Mouse (Mus musculus) urinary bladder, postnatal 4 days (tissue): Measurements from ENCODE around the gene Ythdf1.

Experiments used
- DNase-seq, 2 experiments: peaks; one replicate each; pipeline ENCODE4 v3.0.0; 2021 to 2022; ENCODE audit warnings: low spot score in 2 of 2

Gene Ythdf1

GRCm38 (mm10) chr2:180910928-180911327 lies 9.8 kb downstream of the Ythdf1 start:
- no peak for DNase-seq

GRCm38 (mm10) chr2:180905556-180906221 lies 15.1 kb downstream of the Ythdf1 start:
- no peak for DNase-seq

DNA sequence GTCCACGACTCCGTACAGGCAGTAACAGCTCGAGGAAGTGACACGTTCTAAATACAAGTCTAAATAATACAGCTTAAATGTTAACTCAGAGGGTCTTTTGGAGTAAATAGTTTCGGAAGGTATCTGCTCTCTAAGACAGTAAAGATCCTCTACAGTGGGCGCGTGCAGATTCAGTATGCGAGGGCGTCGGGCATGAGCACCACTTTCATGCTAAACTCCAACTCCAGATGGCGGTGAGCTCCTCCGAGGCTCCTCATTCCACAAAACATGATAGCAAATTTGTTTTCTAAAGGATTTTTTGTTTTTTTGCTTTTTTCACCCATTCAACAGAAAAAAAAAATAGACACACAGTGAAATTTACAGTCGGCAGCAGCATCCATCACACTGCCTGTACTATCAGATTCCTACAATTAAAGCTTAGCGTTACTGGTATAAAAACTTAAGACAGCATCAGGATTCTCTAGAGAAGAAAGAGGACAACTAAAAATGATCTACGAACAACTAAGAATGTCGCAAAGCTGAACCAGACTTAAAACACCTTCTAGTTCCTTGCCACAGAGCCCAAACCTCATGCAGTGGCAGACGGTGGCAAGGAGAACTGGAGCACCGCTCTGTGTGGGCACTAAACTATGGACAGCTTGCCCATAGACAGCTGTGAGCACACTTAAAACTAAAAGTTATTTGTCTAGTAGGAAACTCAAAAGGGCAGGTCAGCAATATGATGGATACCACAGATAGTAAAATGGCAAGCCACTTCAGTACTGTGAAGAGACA lies 16.1 kb downstream of the Ythdf1 start:
- no peak for DNase-seq

DNA sequence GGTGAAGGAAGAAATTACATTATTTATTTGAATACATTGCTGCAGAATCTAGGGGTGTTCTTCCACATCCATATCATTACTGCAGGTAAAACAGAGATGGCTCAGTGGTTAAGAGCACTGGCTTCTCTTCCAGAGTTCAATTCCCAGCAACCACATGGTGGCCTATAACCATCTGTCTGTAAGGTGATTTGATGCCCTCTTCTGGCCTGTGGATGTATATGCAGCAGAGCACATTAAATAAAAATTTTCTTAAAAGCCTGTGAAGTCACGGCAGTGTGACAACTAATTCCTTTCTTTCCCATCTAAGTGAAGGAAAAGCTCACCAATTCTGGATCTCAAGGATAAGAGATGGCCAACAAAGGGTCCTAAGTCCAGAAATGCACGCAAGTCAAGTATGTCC lies 18.7 kb downstream of the Ythdf1 start:
- DNase-seq, result no peak

DNA sequence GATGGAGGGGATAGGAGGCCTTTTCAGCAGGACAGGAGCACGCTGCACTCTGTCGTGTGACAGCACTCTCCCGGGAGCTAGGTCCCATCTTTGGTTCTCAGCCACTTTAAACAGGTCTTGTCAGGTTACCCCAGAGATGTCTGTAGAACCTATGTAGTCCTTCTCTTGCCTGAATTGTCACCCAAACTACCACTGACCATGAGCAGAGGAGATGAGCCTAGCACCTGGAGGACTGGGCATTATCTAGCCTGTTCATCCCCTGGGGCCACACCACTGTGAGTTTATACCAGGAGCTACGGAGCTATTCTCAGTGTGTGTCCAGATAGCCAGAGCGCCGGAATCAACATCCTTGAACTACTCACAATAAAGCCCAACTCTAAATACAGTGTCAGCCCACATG lies 22.9 kb downstream of the Ythdf1 start:
- no peak for DNase-seq

DNA sequence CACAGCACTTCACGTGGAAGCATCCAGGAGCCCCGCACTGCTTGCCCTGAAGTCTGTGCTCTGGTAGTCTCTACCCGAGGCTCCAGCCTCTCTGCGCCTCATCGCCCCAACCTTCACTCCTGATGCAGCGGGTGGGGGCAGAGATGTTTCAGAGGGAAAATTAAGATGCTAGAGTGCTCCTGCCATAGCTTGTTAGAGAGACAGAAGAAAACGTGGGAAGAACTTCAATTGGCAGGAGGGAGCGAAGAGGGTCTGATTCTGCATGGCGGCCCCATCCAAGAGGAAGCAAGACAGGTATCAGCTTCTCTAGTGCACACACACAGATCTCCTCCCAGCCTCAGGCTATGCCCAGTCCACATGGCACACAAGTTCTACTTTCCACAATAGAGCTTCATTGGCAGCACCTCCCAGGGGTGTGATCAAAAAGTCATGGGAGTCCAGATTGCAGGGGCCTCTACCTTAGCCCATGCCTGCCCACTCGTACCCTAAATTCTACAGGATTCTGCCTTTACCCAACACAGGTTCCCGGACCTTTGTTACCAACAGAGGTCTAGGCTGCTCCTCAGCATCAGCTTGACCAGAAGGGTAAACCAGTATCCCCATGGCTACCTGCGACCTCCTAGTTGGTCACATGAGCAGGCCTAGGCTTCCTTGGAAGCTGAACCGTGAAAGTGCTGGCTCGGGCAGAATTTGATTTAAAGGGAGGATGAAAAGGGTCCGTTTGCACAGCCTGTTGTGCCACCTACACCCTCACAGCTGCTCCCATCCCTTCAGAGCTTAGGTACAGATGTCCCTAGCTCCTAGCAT lies 23.7 kb downstream of the Ythdf1 start:
- DNase-seq, result no peak

GRCm38 (mm10) chr2:180895837-180896525 lies 24.8 kb downstream of the Ythdf1 start:
- DNase-seq, result no peak

DNA sequence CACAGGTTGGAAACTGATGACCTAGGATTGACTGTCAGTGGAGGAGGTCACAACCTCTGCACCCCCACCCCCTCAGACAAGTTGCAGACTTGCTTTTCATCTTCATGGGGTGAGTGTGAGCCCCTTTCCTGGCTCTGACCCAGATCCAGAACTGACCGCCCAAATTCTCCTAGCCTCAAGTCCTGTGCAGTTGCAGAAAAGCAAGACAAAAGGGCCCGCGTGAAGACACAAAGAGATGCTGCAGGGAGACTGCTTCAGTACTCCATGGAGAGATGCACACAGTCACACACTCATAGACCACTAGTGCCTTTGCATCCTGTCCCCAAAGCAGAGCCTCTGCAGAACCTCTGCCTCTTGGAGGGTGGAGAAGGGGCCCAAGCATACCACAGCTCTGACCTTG lies 25.4 kb downstream of the Ythdf1 start:
- no peak for DNase-seq

- no peak for DNase-seq
Observed at GRCm38 (mm10) chr2:180894734-180895133, 26.0 kb downstream of the Ythdf1 start.

DNA sequence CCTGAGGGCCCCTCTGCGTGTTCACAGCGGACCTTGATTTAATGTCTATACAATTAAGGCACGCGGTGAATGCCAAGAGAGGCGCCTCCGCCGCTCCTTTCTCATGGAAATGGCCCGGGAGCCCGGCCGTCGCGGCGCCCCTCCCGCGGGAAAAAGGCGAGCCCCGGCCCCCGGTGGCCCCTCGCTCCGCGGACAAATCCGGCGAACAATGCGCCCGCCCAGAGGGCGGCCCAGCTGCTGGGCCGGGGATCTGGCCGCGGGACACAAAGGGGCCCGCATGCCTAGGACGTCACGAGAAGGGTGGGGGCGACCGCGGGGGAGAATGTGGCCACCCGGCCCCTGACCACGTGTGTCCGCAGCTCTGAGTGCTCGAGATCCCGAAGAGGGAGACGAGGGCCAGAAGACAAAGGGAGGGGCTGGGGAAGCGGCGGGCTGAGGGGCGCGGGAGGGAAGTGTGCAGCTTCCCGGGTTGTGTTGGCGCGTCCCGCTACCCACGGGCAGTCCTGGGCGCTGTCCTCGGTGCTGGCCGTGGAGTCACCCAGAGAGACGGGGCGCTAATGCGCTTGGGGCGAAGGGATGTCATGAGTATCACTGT lies 26.6 kb downstream of the Ythdf1 start:
- DNase-seq, result peak in 1 of 2 experiments; percentile 72

DNA sequence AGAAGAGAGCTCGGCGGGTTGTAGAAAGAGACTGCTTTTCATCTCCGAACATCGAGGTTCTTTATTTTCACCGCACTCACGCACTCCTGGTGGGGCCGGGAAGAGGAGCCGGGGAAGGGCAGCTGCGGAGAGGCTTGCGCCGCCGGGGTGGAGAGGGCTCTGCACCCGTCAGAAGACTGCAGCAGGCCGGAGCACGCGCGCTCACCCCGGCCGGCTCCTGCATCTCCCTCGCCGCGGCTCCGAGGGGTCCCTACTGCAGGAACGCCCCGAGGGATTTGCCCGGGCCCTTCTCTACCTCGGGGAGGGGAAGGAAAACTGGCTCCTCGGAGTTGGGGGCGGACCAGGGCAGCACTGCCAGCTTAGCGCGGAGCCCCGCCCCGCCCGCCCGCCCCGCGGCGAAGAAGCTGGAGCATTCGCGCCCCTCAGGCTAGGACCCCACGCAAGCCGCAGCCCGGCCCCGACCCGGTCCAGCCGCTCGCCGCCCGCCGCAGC lies 27.2 kb downstream of the Ythdf1 start:
- DNase-seq, result no peak

- DNase-seq, result no peak
Observed at GRCm38 (mm10) chr2:180892841-180893521, 27.8 kb downstream of the Ythdf1 start.

DNA sequence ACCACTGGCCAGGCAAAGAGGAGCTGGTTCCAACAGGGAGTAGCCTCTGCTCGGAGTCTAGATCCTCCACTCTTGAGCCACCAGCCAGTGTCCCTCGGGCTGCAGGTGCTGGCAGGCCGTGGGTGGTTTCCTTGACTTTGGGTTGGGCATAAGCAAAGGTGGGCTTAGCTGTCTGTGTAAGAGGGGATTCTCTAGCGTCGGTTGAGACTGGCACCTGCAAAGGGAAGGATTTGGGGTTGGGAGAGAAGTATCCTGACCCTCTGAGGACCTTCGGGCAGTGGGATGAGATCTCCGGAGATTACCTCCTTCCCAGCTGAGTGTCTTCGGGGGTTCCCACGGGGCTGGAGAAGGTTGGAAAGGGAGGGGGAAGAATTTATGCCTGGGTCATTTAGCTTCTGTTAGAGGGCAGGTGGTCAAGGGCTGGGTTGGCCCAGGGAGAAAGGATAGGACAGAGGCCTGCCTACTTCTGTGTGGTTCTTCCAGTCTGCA lies 28.9 kb downstream of the Ythdf1 start:
- no peak for DNase-seq

DNA sequence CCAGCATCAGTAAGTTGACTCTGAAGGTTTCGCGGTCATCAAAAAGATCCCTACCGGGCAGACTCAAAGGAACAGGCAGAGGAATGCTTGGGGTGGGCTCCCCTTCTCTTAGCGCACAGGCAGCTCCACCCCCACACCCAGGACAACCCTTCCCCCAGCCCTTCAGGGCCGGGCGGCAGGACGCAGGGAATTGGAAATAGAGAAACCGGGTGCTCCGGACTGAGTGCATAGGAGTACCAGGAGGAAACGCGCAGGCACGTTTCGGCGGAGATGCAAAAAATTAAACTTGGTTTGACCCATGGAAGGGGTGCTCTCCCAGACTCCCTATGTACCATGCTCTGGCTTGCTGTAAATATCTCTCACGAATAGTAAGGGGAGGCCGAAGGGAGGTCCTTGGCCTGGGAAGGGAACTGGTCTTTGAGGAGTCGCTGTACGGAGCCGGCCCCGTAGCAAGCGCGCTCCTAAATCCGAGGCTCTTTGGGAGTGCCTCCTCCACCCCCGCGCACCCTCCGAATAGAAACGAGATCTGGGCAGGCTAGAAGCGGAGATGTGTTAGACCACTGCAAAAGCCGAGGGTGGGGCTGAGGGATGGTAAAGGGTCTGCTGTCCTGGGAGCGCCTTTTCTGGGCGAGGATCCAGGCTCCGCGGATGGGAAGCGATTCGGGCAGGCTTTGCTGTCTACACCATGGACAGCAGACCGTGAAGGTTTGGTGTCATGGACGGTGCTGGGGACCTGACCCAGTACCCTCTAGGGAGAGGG lies 29.5 kb downstream of the Ythdf1 start:
- DNase-seq, result no peak

DNA sequence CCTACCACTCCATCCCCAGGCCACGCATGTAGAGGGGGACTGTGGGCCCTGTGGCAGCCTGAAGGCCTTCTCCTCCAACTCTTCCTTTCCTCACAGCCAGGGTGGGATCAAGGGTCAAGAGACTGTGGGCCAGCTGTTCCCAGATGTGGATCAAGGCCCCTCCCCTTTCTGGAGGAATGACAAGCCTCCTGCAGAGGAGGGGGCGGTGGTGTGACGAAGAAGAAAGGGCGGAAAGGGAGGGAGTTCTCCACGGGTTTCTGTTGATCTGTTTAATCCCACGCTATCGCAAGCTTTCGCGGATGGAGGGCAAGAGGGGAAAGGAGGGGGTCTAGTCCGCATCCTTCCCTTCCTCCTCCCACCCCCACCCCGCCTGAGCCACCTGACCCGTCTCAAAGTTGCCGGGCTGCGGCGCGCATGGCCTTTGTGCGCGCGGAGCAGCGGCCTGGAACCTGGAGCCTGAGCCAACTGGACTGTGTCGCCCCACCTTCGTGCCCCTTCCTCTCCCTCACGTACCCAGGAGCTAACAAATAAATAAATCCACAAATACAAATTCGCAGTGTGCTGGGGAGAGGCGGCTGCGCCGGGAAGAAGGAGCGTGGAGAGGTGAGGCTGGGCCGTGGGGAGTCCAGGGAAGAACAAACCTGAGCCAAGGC lies 30.2 kb downstream of the Ythdf1 start:
- no peak for DNase-seq

- no peak for DNase-seq
Observed at GRCm38 (mm10) chr2:180889921-180890280, 30.8 kb downstream of the Ythdf1 start.

DNA sequence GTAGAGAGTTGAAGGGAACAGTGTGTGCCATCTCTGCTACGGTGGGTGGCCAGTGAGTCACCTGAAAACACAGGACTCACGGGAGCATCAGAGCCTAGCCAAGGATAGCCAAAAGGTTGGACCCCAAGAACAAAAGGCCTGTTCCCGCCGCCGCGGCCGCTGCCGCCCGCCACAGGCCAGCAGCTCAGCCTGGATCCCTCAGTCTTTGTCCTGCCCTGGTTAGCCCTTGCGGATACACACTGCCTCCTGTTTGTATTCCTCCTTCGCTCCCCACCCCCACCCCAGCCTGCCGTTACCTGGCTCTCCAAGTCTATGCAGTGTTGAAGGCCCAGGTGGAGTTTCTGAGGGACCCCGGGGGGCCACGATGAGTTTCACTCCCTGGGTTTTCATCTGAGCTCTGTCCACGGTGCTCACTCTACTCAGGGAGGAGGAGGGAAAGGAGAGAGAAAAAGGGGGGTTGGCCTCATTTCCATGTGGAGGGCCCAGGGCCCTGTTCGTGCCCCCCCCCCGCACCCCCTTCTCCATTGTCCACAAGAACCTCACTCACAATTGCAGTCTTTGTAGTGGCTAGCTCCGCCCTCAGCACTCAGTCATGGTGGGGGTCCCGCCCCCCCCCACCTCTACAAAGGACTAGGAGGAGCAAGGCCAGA lies 31.4 kb downstream of the Ythdf1 start:
- no peak for DNase-seq

DNA sequence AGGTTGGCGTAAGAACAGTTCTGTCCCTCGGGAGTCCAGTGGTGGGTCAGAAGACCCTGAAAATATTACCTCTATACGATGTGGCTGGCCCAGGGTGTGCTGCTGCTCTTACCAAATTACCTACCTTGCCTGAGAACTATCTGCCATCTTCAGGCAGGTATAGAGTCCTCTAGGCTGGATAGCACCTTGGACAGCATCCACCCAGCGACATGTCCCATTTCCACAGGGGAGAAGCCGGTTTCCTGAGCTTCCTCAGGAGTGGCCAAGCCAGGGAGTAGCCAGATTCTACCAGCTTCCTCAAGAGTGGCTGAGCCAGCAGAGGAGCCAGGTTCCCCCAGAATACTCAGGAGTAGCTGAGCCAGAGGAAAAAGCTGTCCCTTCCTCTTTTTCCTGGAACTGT lies 35.5 kb downstream of the Ythdf1 start:
- DNase-seq, result no peak

GRCm38 (mm10) chr2:180881281-180881680 lies 39.5 kb downstream of the Ythdf1 start:
- DNase-seq, result no peak
